Mouse (Mus musculus): Measurements from ENCODE around the gene Uvrag.
"Not testable (repeated sequence)": the region's sequence is repeated elsewhere in the genome, so short reads cannot be mapped to it uniquely, and the experiment has no call there.

Uvrag gene

DNA sequence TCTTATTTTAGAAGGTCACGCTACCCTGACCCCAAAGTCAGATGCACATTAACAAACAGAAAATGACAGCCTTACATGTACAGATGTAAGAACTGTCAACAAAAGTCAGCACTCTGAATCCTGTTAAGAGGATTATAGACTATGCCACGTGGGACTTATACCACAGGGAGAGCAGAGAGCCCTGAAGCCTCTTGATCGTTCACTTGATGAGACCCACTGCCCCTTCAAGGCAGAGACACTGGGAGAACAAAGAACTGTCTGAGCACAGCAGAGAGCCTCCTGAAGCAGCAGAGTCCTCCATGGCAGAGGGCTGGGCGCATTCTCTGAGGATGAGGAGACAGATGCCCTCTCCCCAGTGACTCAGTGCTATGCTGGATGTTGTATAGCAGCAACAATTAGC is 166.4 kb downstream of the Uvrag start:
- no peak for DNase-seq (ENCODE audit: low spot score)

- no peak for DNase-seq (ENCODE audit: low spot score)
Measured at GRCm38 (mm10) chr7:98970721-98971120, 170.2 kb downstream of the Uvrag start.

DNA sequence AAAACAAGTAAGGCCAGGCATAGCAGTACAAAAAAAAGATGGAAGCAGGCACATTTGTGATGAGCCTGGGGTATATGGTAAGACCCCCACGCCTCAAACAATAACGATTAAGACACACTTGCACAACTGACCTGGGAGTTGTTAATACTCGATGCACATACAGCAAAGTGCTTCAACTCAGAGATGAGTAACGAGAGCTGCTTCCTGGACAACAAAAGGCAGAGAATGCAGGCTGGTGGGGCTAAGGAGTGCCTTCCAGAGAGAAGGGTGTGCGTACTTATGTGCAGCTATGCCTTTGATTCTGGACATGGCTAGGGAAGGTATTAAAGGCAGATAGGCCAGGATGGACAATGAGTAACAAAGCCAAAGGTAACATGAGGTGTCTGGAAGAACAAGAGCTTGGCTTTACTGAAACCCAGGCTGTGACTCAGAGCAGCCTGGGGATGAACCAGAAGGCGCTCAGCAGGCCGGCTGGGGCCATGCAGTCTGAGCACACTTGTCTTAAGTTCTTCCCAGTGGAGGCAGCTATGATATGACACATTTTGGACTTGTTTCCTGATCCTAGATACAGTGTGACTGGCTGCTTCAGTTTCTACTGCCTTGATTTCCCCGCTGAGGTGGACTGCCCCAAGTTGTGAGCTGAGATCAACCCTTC is 172.1 kb downstream of the Uvrag start:
- no peak for DNase-seq (ENCODE audit: low spot score)

GRCm38 (mm10) chr7:98968082-98968674 is 172.8 kb downstream of the Uvrag start:
- DNase-seq (ENCODE audit: low spot score), result no peak

GRCm38 (mm10) chr7:98967672-98968071 is 173.3 kb downstream of the Uvrag start:
- no peak for DNase-seq (ENCODE audit: low spot score)

GRCm38 (mm10) chr7:98963581-98963980 is 177.4 kb downstream of the Uvrag start:
- not testable (repeated sequence) for DNase-seq (ENCODE audit: low spot score)

GRCm38 (mm10) chr7:98962547-98963311 is 178.2 kb downstream of the Uvrag start:
- peak; percentile 66 for DNase-seq (ENCODE audit: low spot score)

DNA sequence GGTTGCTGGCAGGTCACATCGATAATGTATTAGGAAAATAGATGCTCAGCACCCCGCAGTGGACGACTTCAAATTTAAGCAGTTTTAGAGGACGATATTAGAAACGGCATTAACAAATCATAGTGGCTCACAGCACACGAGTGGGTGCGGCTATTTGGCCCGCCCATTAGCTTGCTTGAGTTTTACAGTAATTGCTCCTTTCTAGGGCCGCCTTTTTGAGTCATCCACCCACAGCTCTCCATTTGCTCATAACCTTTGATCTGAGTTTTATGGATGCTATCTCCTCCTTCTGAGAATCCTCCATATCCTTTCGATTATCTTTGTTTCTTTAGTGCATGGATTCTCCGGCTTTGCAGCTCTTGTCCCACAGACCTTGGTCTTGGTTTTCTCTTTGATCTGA is 178.9 kb downstream of the Uvrag start:
- DNase-seq (ENCODE audit: low spot score), result no peak

DNA sequence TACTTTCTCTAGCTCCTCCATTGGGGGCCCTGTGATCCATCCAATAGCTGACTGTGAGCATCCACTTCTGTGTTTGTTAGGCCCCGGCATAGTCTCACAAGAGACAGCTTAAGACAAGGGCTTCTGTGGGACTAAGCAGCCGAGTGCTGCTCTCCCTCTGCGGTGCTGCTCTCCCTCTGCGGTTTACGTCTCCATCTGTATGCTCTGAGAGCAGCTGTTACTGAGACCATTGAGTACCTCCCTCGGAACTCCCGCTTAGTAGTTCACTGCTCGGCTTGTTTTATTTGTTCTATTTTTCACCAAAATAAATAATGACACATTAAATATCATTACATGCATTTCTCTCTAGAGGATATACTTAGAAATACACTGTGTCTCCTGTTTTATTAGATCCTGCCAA is 180.7 kb downstream of the Uvrag start:
- DNase-seq (ENCODE audit: low spot score), result no peak

- DNase-seq (ENCODE audit: low spot score), result no peak
Measured at GRCm38 (mm10) chr7:98959246-98959645, 181.7 kb downstream of the Uvrag start.

- no peak for DNase-seq (ENCODE audit: low spot score)
Measured at GRCm38 (mm10) chr7:98958172-98958571, 182.8 kb downstream of the Uvrag start.

- DNase-seq (ENCODE audit: low spot score), result no peak
Measured at GRCm38 (mm10) chr7:98957111-98957741, 183.7 kb downstream of the Uvrag start.

GRCm38 (mm10) chr7:98956609-98957008 is 184.3 kb downstream of the Uvrag start:
- DNase-seq (ENCODE audit: low spot score), result no peak

DNA sequence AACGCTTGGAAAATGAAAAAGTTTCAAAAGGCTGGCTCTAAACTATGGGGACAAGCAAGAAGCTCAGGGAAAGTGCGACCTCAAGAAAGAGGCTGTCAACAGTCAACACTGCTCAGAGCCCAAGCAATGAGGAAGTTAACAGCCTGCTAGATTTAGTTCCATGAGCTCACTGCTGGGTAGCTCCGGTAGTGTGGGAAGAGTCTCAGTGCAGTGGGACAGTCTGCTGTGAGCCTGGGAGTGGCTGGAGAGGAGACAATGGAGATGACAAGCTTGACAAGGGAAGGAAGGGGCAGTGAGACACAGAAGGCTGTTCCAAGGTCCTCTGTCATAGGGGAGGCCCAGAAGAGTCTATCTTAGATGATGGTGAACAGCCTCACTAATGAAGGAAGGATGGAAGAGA is 187.3 kb downstream of the Uvrag start:
- no peak for DNase-seq (ENCODE audit: low spot score)

- DNase-seq (ENCODE audit: low spot score), result no peak
Measured at GRCm38 (mm10) chr7:98944986-98945385, 196.0 kb downstream of the Uvrag start.

DNA sequence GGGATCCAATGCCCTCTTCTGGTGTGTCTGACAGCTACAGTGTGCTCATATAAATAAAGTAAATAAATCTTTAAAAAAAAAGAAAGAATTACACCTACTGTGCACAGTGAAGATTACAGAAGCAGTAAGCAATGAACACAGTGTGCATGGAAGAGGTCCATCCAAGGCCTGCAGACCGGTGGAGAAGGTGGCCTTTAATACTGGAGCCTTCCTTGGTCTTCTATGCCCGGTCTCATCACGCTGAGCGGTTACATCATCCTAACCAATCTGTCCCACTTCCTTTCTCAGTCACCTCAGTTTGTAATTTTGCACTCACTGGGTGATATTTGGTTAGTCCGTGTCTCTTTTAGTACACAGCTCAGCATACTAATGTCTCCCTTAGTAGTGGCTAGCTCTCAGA is 197.3 kb downstream of the Uvrag start:
- no peak for DNase-seq (ENCODE audit: low spot score)

GRCm38 (mm10) chr7:98942746-98943145 is 198.2 kb downstream of the Uvrag start:
- DNase-seq (ENCODE audit: low spot score), result no peak

GRCm38 (mm10) chr7:98939194-98939593 is 201.7 kb downstream of the Uvrag start:
- DNase-seq (ENCODE audit: low spot score), result no peak

GRCm38 (mm10) chr7:98938621-98939020 is 202.3 kb downstream of the Uvrag start:
- DNase-seq (ENCODE audit: low spot score), result no peak

GRCm38 (mm10) chr7:98937079-98937813 is 203.7 kb downstream of the Uvrag start:
- no peak for DNase-seq (ENCODE audit: low spot score)

DNA sequence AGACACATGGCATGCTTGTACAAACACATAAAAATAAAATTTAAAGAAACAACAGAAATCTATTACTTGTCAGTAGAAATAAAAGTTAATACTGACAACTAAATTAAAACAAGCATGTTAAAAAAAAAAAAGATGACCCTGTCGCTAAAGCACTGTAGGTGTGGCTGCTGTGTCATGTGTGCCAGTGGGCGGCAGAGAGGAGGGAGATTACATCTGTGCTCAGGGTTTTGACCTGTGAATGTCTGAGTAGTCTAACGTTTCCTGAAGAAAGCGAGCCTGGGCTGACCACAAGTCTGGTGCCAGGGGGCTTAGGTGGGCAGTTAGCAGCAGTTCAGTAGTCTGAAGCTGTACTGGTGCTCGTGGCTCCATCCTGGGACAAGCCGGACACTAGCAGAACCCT is 205.2 kb downstream of the Uvrag start:
- DNase-seq (ENCODE audit: low spot score), result no peak

GRCm38 (mm10) chr7:98935193-98935592 is 205.7 kb downstream of the Uvrag start:
- no peak for DNase-seq (ENCODE audit: low spot score)

All from urinary bladder, postnatal 25 days (tissue).